Mouse (Mus musculus): ENCODE results near the gene Hdac11. TPM values are rescaled to one million over a fixed set of nuclear protein-coding genes. Genes with fewer than 3 reads are reported as not detected.

The Hdac11 gene
- polyA plus RNA-seq, 1 experiment from 2014 or later = 4.5 TPM

DNA sequence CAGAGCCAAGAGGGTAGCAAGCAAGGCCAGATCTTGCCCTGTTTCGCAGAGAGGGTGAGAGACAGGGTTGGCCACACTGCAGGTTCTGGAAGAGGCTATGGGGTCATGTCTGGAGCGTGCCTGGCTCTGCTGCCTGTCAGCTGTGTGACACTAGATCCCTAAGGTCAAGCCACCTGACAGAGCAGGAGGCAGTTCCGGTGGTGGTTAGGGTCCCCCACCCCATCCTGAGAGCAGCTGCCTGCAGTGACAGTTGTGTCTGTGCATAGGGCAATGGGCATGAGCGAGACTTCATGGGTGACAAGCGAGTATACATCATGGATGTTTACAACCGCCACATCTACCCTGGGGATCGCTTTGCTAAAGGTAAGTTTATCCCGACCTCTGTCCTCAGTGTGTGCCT, 12.7 kb downstream of the Hdac11 start:
- Histone ChIP-seq H3K36me3 (ENCODE audit: control insufficient read depth, insufficient read depth) (no peaks in the 10 kb centered on the region), H3K4me2 (ENCODE audit: low read depth, low read length) (no peak overlapping the region), H3K9ac (ENCODE audit: low read depth, low read length) (no peak overlapping the region), H3K27me3 (ENCODE audit: control insufficient read depth, insufficient read depth, low read depth, low read length) (no peaks in the 10 kb centered on the region), H3K27ac (ENCODE audit: low read length) (no peak overlapping the region), H3K4me3 (ENCODE audit: low read depth, low read length) (no peak overlapping the region), H3K4me1 (ENCODE audit: control insufficient read depth, low read depth, low read length) (peaks cover 14% of the 10 kb centered on the region), H3K9me3 (replicated peaks; ENCODE audit: control insufficient read depth, low read length) (no peaks in the 10 kb centered on the region)
- no peak for ATAC-seq (ENCODE audit: low read depth)
- WGBS (ENCODE audit: insufficient replicate concordance) = 78% methylated on average over 8 of the region's 8 CpGs

DNA sequence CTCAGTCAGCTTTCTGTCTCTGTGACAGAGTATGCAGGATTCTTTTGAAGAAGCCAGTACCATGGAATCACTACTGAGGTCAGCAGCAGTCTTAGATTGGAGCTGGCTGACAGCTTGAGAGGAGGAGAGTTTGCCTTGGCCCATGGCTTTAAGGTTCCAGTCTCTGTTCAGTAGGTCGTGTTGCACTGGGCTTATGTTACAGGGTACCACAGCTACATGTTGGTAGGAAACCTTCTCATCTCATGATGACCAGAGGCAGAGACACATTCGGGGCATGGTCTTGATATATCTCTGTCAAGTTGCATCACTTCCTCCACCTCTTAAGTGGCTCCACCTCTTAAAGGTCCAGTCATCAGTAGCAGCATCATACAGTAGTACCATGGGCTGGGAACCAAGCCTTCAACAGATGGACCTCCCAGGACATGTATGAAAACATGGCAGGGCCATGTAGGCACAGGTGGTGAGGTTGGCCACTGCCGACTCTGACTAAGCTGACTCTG, 15.0 kb downstream of the Hdac11 start:
- no peak overlapping the region for H3K4me3 ChIP-seq (ENCODE audit: low read depth, low read length)
- no peak for ATAC-seq (ENCODE audit: low read depth)
- H3K4me2 ChIP-seq (ENCODE audit: low read depth, low read length) = no peak overlapping the region
- no peak overlapping the region for H3K9ac ChIP-seq (ENCODE audit: low read depth, low read length)
- H3K36me3 ChIP-seq (ENCODE audit: control insufficient read depth, insufficient read depth) = no peaks in the 10 kb centered on the region
- H3K4me1 ChIP-seq (ENCODE audit: control insufficient read depth, low read depth, low read length) = no peaks in the 10 kb centered on the region; the same call in 1 of the 2 replicates
- no peaks in the 10 kb centered on the region for H3K9me3 ChIP-seq (replicated peaks; ENCODE audit: control insufficient read depth, low read length)
- no peaks in the 10 kb centered on the region for H3K27me3 ChIP-seq (ENCODE audit: control insufficient read depth, insufficient read depth, low read depth, low read length)
- WGBS (ENCODE audit: insufficient replicate concordance) = 43% methylated on average over 3 of the region's 3 CpGs
- no peak overlapping the region for H3K27ac ChIP-seq (ENCODE audit: low read length)

DNA sequence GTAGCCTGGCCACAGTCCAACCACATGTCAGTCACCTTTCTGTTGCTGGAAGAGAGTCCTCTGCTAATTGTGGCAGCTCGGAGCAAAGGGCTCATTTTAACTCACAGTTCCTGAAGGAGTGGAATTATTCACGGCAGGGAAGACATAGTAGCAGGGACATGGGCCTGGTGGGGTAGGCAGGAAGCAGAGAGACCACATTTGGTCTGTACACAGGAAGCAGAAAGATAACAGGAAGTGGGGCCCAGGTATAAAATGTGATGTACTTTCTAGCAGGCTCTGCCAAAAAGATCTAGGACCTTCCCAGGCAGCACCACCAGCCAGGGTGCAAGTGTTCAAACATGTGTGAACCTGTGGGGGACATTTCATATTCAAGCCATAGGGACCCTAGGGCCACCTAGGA, 15.9 kb downstream of the Hdac11 start:
- H3K27ac ChIP-seq (ENCODE audit: low read length) = no peak overlapping the region
- no peaks in the 10 kb centered on the region for H3K9me3 ChIP-seq (replicated peaks; ENCODE audit: control insufficient read depth, low read length)
- H3K4me2 ChIP-seq (ENCODE audit: low read depth, low read length) = no peak overlapping the region
- 29% methylated on average over 2 of the region's 2 CpGs for WGBS (ENCODE audit: insufficient replicate concordance)
- H3K27me3 ChIP-seq (ENCODE audit: control insufficient read depth, insufficient read depth, low read depth, low read length) = no peaks in the 10 kb centered on the region
- ATAC-seq (ENCODE audit: low read depth) = no peak
- no peaks in the 10 kb centered on the region; the same call in 1 of the 2 replicates for H3K4me1 ChIP-seq (ENCODE audit: control insufficient read depth, low read depth, low read length)
- no peak overlapping the region for H3K9ac ChIP-seq (ENCODE audit: low read depth, low read length)
- H3K4me3 ChIP-seq (ENCODE audit: low read depth, low read length) = no peak overlapping the region
- H3K36me3 ChIP-seq (ENCODE audit: control insufficient read depth, insufficient read depth) = no peaks in the 10 kb centered on the region

DNA sequence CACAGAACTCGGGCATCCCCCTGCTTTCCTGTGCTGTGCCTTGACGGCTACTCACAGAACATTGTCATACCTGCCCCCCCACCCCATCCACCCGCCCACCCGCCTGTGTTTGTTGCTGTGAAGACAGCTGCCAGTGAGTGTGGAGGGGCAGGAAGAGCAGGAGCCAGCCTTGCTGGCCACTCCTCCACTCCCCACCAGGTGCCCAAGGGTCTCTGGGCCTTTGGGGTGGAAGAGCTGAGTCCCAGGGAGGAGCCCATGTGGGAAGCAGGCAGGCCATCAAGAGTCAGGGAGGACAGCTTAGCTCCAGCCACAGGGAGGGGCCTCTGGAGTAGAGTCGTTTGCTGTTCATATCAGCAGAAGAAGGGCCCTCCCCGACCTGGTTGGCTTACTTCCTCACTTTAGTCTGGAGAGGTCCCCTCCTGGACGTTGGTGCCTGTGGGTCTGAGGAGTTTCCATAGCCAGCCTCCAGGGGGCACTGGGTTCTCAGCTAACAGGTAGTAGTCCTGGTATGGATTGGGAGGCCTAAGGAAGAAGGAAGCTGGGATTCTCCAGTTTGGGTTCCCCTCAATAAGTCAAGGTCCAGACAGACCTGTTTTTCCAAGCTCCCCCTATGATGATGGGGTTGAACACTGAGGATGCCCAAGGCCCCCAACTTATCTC, 16.9 kb downstream of the Hdac11 start:
- 31% methylated on average over 7 of the region's 7 CpGs for WGBS (ENCODE audit: insufficient replicate concordance)
- Histone ChIP-seq H3K4me3 (ENCODE audit: low read depth, low read length) (no peak overlapping the region), H3K27ac (ENCODE audit: low read length) (no peak overlapping the region), H3K27me3 (ENCODE audit: control insufficient read depth, insufficient read depth, low read depth, low read length) (no peaks in the 10 kb centered on the region), H3K4me1 (ENCODE audit: control insufficient read depth, low read depth, low read length) (no peaks in the 10 kb centered on the region; the same call in 1 of the 2 replicates), H3K4me2 (ENCODE audit: low read depth, low read length) (no peak overlapping the region), H3K36me3 (ENCODE audit: control insufficient read depth, insufficient read depth) (no peaks in the 10 kb centered on the region), H3K9me3 (replicated peaks; ENCODE audit: control insufficient read depth, low read length) (no peaks in the 10 kb centered on the region), H3K9ac (ENCODE audit: low read depth, low read length) (no peak overlapping the region)
- ATAC-seq (ENCODE audit: low read depth) = no peak

DNA sequence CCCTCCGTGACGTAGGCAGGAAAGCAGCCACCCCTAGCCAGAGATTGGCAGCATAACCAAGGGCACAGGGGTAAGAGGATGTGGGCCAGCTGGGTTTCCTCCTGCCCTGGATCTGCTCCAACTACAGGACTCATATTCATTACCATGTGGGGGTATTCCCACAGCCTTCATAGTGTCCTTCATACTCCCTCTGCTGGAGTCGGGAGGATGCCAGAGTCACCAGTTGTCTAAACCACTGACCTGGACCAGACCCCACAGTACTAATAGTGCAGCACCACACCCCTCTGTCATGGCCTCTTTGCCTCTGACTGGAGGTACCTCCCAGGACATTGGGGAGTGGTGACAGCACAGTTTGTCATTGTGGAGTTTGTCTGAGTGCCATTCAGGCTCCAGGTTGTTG, 17.7 kb downstream of the Hdac11 start:
- H3K36me3 ChIP-seq (ENCODE audit: control insufficient read depth, insufficient read depth) = no peaks in the 10 kb centered on the region
- no peak overlapping the region for H3K4me3 ChIP-seq (ENCODE audit: low read depth, low read length)
- no peak overlapping the region for H3K27ac ChIP-seq (ENCODE audit: low read length)
- no peaks in the 10 kb centered on the region for H3K27me3 ChIP-seq (ENCODE audit: control insufficient read depth, insufficient read depth, low read depth, low read length)
- no peaks in the 10 kb centered on the region for H3K9me3 ChIP-seq (replicated peaks; ENCODE audit: control insufficient read depth, low read length)
- no peak for ATAC-seq (ENCODE audit: low read depth)
- H3K9ac ChIP-seq (ENCODE audit: low read depth, low read length) = no peak overlapping the region
- no peaks in the 10 kb centered on the region; the same call in 1 of the 2 replicates for H3K4me1 ChIP-seq (ENCODE audit: control insufficient read depth, low read depth, low read length)
- WGBS (ENCODE audit: insufficient replicate concordance) = 79% methylated on average over 3 of the region's 3 CpGs
- no peak overlapping the region for H3K4me2 ChIP-seq (ENCODE audit: low read depth, low read length)

- no peak overlapping the region for H3K27ac ChIP-seq (ENCODE audit: low read length)
- ATAC-seq (ENCODE audit: low read depth) = no peak
- no peak overlapping the region for H3K4me2 ChIP-seq (ENCODE audit: low read depth, low read length)
- H3K36me3 ChIP-seq (ENCODE audit: control insufficient read depth, insufficient read depth) = no peaks in the 10 kb centered on the region
- H3K9ac ChIP-seq (ENCODE audit: low read depth, low read length) = no peak overlapping the region
- no peak overlapping the region for H3K4me3 ChIP-seq (ENCODE audit: low read depth, low read length)
- no peaks in the 10 kb centered on the region; the same call in 1 of the 2 replicates for H3K4me1 ChIP-seq (ENCODE audit: control insufficient read depth, low read depth, low read length)
- H3K27me3 ChIP-seq (ENCODE audit: control insufficient read depth, insufficient read depth, low read depth, low read length) = no peaks in the 10 kb centered on the region
- 56% methylated on average over 9 of the region's 9 CpGs for WGBS (ENCODE audit: insufficient replicate concordance)
- no peaks in the 10 kb centered on the region for H3K9me3 ChIP-seq (replicated peaks; ENCODE audit: control insufficient read depth, low read length)
Observed at GRCm38 (mm10) chr6:91180767-91181171, 24.3 kb downstream of the Hdac11 start.

DNA sequence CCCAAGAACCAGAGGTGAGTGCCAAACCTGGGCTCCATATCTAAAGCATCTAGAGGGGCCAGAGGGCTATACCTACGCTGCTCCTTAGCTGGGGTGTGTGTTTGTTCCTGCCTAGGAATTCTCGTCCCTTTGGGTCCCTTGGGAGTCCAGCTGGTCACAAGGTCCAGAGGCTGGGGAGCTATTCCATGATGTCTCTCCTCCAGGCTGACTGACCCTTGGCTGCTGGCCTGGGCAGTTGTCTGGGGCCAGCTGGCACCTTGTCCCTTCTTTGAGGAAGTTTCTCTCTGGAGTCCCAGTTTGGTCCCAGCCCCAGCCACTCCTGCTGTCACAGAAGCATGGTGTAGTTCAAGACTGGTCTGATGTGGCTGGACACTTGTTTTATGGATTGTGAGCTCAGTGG, 24.9 kb downstream of the Hdac11 start:
- Histone ChIP-seq H3K4me1 (ENCODE audit: control insufficient read depth, low read depth, low read length) (no peaks in the 10 kb centered on the region; the same call in 1 of the 2 replicates), H3K4me2 (ENCODE audit: low read depth, low read length) (no peak overlapping the region), H3K27me3 (ENCODE audit: control insufficient read depth, insufficient read depth, low read depth, low read length) (no peaks in the 10 kb centered on the region), H3K9me3 (replicated peaks; ENCODE audit: control insufficient read depth, low read length) (no peaks in the 10 kb centered on the region), H3K9ac (ENCODE audit: low read depth, low read length) (no peak overlapping the region), H3K36me3 (ENCODE audit: control insufficient read depth, insufficient read depth) (no peaks in the 10 kb centered on the region), H3K4me3 (ENCODE audit: low read depth, low read length) (no peak overlapping the region), H3K27ac (ENCODE audit: low read length) (no peak overlapping the region)
- no peak for ATAC-seq (ENCODE audit: low read depth)
- 50% methylated on average over 2 of the region's 2 CpGs for WGBS (ENCODE audit: insufficient replicate concordance)

DNA sequence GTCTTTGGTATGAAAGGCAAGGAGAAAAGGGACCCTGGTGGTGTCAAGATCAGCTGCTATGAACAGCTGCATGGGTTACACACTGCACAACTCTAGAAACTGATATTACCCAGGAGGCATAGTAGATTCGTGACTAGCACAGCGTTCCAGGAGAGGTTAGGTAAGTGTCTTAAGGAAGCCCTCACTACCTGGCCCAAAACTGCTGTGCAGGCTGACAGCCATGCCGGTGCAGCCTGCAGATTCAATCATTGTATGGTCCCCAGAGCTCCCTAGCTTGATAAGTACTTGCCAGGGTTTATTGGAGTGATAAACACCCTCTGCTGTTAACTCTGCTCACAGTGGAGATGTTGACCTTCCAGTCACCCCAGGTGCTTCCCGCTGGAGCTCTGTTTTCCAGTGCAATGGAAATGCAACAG, 25.6 kb downstream of the Hdac11 start:
- Histone ChIP-seq H3K4me1 (ENCODE audit: control insufficient read depth, low read depth, low read length) (no peaks in the 10 kb centered on the region; the same call in 1 of the 2 replicates), H3K9me3 (replicated peaks; ENCODE audit: control insufficient read depth, low read length) (no peaks in the 10 kb centered on the region), H3K27ac (ENCODE audit: low read length) (no peak overlapping the region), H3K36me3 (ENCODE audit: control insufficient read depth, insufficient read depth) (no peaks in the 10 kb centered on the region), H3K4me2 (ENCODE audit: low read depth, low read length) (no peak overlapping the region), H3K4me3 (ENCODE audit: low read depth, low read length) (no peak overlapping the region), H3K9ac (ENCODE audit: low read depth, low read length) (no peak overlapping the region), H3K27me3 (ENCODE audit: control insufficient read depth, insufficient read depth, low read depth, low read length) (no peaks in the 10 kb centered on the region)
- ATAC-seq (ENCODE audit: low read depth) = no peak
- WGBS (ENCODE audit: insufficient replicate concordance) = 51% methylated on average over 4 of the region's 4 CpGs

- H3K36me3 ChIP-seq (ENCODE audit: control insufficient read depth, insufficient read depth) = no peaks in the 10 kb centered on the region
- H3K9me3 ChIP-seq (replicated peaks; ENCODE audit: control insufficient read depth, low read length) = no peaks in the 10 kb centered on the region
- no peak overlapping the region for H3K9ac ChIP-seq (ENCODE audit: low read depth, low read length)
- no peak overlapping the region for H3K4me2 ChIP-seq (ENCODE audit: low read depth, low read length)
- no peaks in the 10 kb centered on the region for H3K27me3 ChIP-seq (ENCODE audit: control insufficient read depth, insufficient read depth, low read depth, low read length)
- H3K4me1 ChIP-seq (ENCODE audit: control insufficient read depth, low read depth, low read length) = no peaks in the 10 kb centered on the region; the same call in 1 of the 2 replicates
- 5% methylated on average over 1 of the region's 1 CpGs for WGBS (ENCODE audit: insufficient replicate concordance)
- H3K4me3 ChIP-seq (ENCODE audit: low read depth, low read length) = no peak overlapping the region
- ATAC-seq (ENCODE audit: low read depth) = no peak
- no peak overlapping the region for H3K27ac ChIP-seq (ENCODE audit: low read length)
Observed at GRCm38 (mm10) chr6:91183041-91183440, 26.6 kb downstream of the Hdac11 start.

Data from liver, embryonic 16.5 days (tissue).